Mouse (Mus musculus): Measurements from ENCODE around the gene Postn.

Gene Postn

DNA sequence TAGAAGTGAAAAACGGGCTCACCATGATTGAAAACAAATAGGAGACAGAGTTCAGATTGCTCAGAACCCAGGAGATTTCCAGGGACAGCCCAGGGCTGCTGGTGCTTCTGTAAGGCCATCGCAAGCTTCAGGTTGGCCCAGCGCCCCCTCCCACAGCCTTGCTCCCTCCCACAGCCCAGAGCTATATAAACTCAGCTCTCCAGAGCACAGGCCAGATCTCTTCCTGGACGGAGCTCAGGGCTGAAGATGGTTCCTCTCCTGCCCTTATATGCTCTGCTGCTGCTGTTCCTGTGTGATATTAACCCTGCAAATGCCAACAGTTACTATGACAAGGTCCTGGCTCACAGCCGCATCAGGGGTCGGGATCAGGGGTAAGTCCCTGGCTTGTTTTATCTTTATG, at the start of gene Postn:
Gene Postn (plus strand): TSS at position 213 of the 400 bp plus-strand sequence.
- no peak for DNase-seq (ENCODE audit: low read depth)

- DNase-seq (ENCODE audit: low read depth) = no peak
Observed at GRCm38 (mm10) chr3:54314055-54314454, 46.9 kb upstream of the Postn start.

- peak; percentile 57 for DNase-seq (ENCODE audit: low read depth)
Observed at GRCm38 (mm10) chr3:54352891-54353652, 7.8 kb upstream of the Postn start.

DNA sequence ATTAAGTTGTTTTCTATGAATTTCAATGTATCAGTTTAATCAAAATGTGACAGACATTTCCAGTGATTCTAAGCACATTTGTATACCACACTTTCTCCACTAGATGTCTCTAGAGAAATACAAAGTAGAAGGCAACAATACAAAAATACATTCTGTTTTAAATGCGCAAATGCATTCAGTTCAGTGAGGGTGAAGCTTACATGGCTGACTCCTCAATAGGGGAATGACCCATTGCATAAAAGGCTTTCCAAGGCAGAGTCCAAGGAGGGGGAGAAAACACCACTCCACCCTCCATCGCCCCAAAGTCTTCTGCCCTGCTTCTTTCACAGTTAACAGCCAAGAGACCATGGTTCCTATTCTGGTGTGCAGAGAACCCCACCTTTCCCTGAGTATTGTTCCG, 3.3 kb upstream of the Postn start:
- DNase-seq (ENCODE audit: low read depth) = peak; percentile 13

GRCm38 (mm10) chr3:54358463-54359189, 2.3 kb upstream of the Postn start:
- DNase-seq (ENCODE audit: low read depth) = no peak

- no peak for DNase-seq (ENCODE audit: low read depth)
Observed at GRCm38 (mm10) chr3:54361656-54362055, 747 bp downstream of the Postn start.

DNA sequence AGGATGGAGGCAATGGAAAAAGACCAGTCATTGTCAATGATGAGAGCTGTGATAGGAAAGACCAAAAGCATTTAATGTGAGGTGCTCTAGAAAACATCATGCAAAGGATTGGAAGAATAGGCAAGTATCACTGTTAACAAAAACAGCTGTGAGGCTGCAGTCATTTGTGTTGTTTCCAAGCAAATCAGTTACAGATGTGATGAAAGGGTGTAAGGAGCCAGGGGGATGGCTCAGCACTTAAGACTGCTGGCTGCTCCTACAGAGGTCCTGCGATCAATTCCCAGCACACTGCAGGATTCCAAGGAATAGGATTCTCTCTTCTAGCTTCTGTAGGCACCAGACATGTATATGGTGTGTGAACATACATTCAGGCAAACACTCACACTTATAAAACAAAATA, 10.1 kb downstream of the Postn start:
- no peak for DNase-seq (ENCODE audit: low read depth)

- DNase-seq (ENCODE audit: low read depth) = no peak
Observed at GRCm38 (mm10) chr3:54372625-54373024, 11.7 kb downstream of the Postn start.

DNA sequence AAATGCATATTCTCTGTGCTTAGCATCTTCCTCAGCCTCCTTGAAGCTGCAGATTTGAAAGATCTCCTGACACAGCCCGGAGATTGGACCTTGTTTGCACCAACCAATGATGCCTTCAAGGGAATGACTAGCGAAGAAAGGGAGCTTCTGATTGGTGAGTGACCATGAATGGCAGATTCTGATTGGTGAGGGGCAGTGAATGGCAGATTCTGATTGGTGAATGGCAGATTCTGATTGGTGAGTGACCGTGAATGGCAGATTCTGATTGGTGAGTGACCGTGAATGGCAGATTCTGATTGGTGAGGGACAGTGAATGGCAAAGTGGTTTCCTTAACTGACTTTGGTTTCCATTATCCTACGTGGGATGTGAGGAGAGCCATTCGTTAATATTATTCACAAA, 15.1 kb downstream of the Postn start:
- DNase-seq (ENCODE audit: low read depth) = no peak

DNA sequence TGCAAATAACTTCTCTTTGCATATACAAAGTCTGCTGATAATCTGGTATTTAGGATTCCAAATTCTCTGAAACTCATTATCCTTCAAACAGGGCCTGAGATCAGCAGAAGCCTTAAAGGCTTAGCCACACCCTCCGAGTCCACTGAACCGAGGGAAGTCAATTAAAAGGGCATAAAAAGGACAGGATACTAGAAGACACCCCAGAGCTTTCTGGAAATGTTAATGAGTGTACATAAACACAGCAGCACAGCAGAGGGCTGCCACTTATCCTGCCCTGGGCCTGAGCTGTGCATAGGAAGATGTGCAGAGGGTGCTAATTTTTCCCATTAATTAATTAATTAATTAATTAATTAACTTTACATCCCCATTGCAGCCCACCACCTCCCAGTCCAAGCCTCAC, 16.7 kb downstream of the Postn start:
- DNase-seq (ENCODE audit: low read depth) = no peak

DNA sequence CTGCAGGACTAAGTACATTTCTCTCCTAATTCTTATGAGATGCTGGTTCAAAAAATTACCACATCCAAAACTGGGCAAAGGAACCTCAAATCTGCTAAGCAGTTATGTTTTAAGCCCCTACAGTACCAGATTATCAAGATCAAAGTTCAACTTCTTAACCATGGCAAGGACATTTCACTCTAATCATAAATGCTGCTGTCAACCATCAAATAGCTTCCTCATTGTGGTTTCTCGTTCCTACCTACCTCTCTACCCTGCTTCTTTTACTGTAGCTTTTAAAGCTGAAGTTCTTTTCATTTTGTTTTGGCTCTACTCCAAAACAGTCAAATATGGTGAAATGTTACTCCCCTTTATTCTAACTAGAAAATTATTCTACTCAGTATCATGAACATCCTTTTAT, 17.2 kb downstream of the Postn start:
- DNase-seq (ENCODE audit: low read depth) = no peak

- DNase-seq (ENCODE audit: low read depth) = no peak
Observed at GRCm38 (mm10) chr3:54379981-54380380, 19.1 kb downstream of the Postn start.

DNA sequence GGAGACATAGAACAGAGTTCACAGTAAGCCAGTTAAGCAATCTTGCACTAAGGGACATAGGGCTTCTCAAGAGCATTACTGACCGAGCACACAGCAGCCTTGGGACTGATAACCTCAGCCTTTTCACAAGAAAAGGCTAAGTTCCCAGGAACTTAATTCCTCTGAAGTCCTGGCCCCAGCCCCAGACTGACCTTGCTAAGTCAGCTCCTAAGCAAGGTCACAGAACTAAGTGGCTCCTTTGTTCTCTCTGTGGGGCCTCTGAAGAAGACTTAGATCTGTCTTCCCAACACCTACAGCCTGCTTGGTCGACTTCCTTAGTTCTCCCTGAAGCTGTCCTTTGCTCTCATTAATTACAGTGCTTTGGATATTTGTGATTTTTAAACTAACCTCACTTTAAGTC, 38.4 kb downstream of the Postn start:
- no peak for DNase-seq (ENCODE audit: low read depth)

GRCm38 (mm10) chr3:54399911-54400310, 39.0 kb downstream of the Postn start:
- peak; percentile 36 for DNase-seq (ENCODE audit: low read depth)

GRCm38 (mm10) chr3:54400617-54401016, 39.7 kb downstream of the Postn start:
- DNase-seq (ENCODE audit: low read depth) = no peak

GRCm38 (mm10) chr3:54401706-54402105, 40.8 kb downstream of the Postn start:
- no peak for DNase-seq (ENCODE audit: low read depth)

DNA sequence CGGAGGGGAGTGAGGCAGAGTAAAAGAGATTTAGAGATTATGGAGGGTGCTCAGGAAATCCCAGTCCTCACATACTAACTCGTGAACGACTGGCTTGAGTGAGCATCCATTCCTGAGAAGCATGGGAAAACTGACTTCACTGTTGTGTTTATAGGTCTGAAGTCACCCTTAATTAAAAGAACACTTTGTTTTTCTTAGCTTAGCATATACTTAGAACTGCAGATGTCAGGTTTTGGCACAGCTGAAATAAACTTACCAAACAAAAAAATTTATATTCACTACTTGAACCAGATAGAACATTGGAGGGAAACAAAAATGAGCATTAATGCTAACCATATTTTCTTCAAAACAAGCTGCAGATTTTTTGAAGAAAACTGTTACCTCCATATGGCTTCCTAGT, 42.9 kb downstream of the Postn start:
- DNase-seq (ENCODE audit: low read depth) = no peak

DNA sequence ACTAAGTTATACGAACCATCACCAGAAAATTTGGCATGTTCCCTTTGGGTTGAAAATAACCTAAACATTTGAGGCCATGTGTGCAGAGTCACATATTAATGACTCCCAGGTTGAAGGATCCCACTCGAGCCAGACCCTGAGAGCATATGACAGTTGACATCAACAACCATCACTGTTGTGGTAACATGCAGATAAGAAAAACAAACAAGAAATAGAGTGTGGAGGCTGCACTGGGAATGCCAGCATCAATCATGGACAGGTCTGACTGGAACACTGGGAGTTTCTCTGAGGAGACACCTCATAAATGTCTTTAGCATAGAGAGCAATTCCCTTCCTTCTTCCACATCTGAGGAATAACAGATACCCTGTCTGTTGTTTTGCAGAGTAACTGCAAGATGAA, 45.7 kb downstream of the Postn start:
- DNase-seq (ENCODE audit: low read depth) = no peak

DNA sequence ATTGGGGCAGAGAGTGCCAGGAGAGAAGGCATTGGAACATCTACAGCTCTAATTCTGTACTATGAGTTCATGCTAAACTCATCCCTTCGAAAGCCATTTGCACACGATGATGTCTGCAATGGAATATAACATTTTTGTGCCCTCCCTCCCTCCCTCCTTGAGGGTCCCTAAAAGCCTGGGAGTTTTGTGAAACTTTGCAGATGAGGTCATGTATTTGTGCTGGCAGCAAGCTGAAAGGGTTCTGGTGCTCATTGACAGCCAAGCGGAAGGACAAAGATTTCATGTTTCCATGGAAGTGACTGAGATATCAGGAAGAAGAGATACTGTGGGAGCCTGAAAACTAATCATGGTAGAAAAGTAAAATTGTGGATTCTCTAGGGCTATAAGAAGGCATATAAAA, 50.1 kb downstream of the Postn start:
- no peak for DNase-seq (ENCODE audit: low read depth)

DNA sequence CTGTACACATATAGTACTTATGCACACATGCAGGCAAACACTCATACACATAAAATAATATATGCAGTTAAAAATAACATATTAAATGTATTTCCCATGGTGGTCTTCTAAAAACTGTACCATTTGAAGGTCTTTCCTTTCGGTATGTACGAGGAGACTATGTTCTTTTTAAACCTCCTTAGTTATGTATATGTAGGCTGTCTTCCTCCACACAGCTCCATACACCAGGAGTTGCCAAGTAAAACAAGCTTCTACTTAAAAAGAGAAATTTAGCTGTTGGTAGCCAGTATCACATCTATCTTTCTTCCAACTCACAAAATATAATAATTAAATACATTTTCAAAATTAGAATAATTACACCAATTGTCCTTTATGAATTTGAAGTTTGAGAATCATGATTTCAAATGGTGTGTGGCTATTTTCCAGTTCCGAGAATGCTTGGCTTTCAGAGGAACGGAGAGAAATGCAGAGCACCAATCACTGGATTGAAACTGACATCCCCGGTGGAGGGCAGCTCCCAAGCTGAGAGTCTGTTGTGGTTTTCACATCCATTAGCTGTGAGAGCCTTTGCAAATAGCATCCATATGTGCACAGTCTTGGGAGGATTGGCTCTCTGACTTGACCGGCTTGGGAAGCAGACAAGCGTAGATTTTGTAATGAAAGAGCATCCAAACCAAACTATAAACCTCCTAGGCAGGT, 52.1 kb downstream of the Postn start:
- DNase-seq (ENCODE audit: low read depth) = no peak

GRCm38 (mm10) chr3:54413584-54413897, 52.6 kb downstream of the Postn start:
- DNase-seq (ENCODE audit: low read depth) = no peak

DNA sequence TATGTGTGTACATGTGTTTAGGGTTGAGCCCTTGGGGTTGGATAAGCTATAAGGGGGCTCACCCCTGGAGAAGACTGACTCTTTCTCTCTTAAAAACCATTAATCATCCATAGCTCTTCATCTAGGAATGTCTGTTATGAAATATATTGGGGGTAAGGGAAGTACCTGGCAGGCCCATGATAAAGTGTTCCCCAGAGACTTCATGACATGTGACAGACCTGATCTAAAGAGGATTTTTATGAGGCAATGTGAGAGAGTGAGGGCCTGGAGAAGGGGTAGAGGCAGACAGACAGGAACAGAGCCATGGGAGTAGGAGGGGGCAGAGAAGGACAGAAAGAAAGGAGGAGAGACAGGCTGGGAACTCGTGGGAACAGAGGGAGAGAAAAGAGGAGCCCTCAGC, 53.5 kb downstream of the Postn start:
- DNase-seq (ENCODE audit: low read depth) = no peak

DNA sequence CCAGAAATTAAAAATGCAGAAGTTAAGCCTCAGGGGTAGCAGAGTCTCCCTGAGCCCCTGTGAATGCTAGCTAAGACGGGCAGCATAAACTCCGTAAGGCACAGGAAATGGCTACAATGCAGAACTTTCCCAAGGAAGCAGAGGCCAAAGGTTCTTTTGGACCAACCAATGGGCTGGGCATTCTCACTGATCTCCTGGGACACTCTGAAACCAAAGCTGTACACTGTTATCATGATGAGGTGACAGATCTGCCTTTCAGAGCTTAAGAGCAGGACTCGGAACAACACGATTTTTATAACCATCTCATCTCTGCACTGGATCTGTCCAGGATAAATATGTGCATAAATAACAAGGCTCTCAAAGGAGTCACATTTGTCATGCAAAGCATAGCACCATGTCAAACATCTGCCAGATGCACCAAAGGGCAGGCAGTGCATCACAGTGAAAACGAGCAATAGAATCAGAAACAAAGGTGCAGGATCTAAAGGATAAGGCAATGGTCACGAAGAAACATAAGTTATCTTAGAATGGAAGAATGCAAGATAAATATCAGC, 57.0 kb downstream of the Postn start:
- no peak for DNase-seq (ENCODE audit: low read depth)
